Mouse (Mus musculus): ENCODE data around the gene Klk9. TPM values are rescaled to one million over a fixed set of nuclear protein-coding genes. Genes with fewer than 3 reads are reported as not detected.

The Klk9 gene
- polyA plus RNA-seq, 1 experiment from 2014 or later: 101 TPM

GRCm38 (mm10) chr7:43843801-43844200 is 52.1 kb downstream of the Klk9 start:
- ATAC-seq (ENCODE audit: low FRiP score, low TSS enrichment): no peak

More at GRCm38 (mm10) chr7:43843801-43844200, 52.1 kb downstream of the Klk9 start:
- no peak overlapping the region for H3K4me3 ChIP-seq (ENCODE audit: low read depth, low read length)
- H3K36me3 ChIP-seq (ENCODE audit: control insufficient read depth, insufficient read depth, low read length): no peaks in the 10 kb centered on the region
- no peak for DNase-seq (ENCODE audit: low spot score)
- no peak overlapping the region for H3K27ac ChIP-seq (replicated peaks)
- no peaks in the 10 kb centered on the region for H3K4me1 ChIP-seq (replicated peaks; ENCODE audit: control insufficient read depth, insufficient read depth)
- TF ChIP-seq EP300 (optimal IDR thresholded peaks at IDR 0.05) (no peak), CTCF (IDR thresholded peaks at IDR 0.05; ENCODE audit: low read depth) (no peak)
- no peak overlapping the region for H3K4me2 ChIP-seq (replicated peaks; ENCODE audit: low read depth)
- H3K9ac ChIP-seq (ENCODE audit: low read length): no peak overlapping the region
- H3K9me3 ChIP-seq (ENCODE audit: control insufficient read depth, low read length): no peaks in the 10 kb centered on the region
- 84% methylated on average over 4 of the region's 4 CpGs for WGBS
- no peaks in the 10 kb centered on the region for H3K27me3 ChIP-seq (ENCODE audit: control insufficient read depth, insufficient read depth, low read length)

Other genes with a start within 250 kb of the Klk9 start
- 2.0 and 2.1 TPM in 2 replicates for gene Cd33, start 247.5 kb upstream of the Klk9 start, polyA plus RNA-seq (2015; fragmentation: Nextera tagmentation; extraction: Ambion mirVana)
- 1.2 TPM in 2 replicates for gene Zfp658, start 229.6 kb upstream of the Klk9 start, polyA plus RNA-seq (2015; fragmentation: Nextera tagmentation; extraction: Ambion mirVana)
- 4.2 and 4.6 TPM in 2 replicates for gene Zfp719, start 212.3 kb upstream of the Klk9 start, polyA plus RNA-seq (2015; fragmentation: Nextera tagmentation; extraction: Ambion mirVana)
- not detected in 2 replicates for gene Zfp819, start 184.7 kb upstream of the Klk9 start, polyA plus RNA-seq (2015; fragmentation: Nextera tagmentation; extraction: Ambion mirVana)
- 0.07 TPM in 1 of 2 replicates, not detected in the other for gene Ceacam18, start 157.2 kb upstream of the Klk9 start, polyA plus RNA-seq (2015; fragmentation: Nextera tagmentation; extraction: Ambion mirVana)
- 0.87 and 1.3 TPM in 2 replicates for gene Siglece, start 131.7 kb upstream of the Klk9 start, polyA plus RNA-seq (2015; fragmentation: Nextera tagmentation; extraction: Ambion mirVana)
- 8.5 and 9.0 TPM in 2 replicates for gene Ctu1, start 119.9 kb upstream of the Klk9 start, polyA plus RNA-seq (2015; fragmentation: Nextera tagmentation; extraction: Ambion mirVana)
- 4.5 and 5.8 TPM in 2 replicates for gene Klk14, start 101.5 kb upstream of the Klk9 start, polyA plus RNA-seq (2015; fragmentation: Nextera tagmentation; extraction: Ambion mirVana)
- gene Klk13, start 79.3 kb upstream of the Klk9 start, polyA plus RNA-seq (2015; fragmentation: Nextera tagmentation; extraction: Ambion mirVana): 84.7 and 93.8 TPM in 2 replicates
- 34.9 and 36.2 TPM in 2 replicates for gene Klk12, start 23.0 kb upstream of the Klk9 start, polyA plus RNA-seq (2015; fragmentation: Nextera tagmentation; extraction: Ambion mirVana)
- 52.3 and 54.6 TPM in 2 replicates for gene Klk11, start 17.3 kb upstream of the Klk9 start, polyA plus RNA-seq (2015; fragmentation: Nextera tagmentation; extraction: Ambion mirVana)
- 313 and 335 TPM in 2 replicates for gene Klk10, start 10.9 kb upstream of the Klk9 start, polyA plus RNA-seq (2015; fragmentation: Nextera tagmentation; extraction: Ambion mirVana)
- gene Klk8, start 5.7 kb downstream of the Klk9 start, polyA plus RNA-seq (2015; fragmentation: Nextera tagmentation; extraction: Ambion mirVana): 139 and 155 TPM in 2 replicates
- 56.5 and 56.8 TPM in 2 replicates for gene Klk7, start 19.4 kb downstream of the Klk9 start, polyA plus RNA-seq (2015; fragmentation: Nextera tagmentation; extraction: Ambion mirVana)
- gene Klk6, start 32.6 kb downstream of the Klk9 start, polyA plus RNA-seq (2015; fragmentation: Nextera tagmentation; extraction: Ambion mirVana): 11.3 and 23.9 TPM in 2 replicates
- 74.9 and 79.6 TPM in 2 replicates for gene Klk5, start 50.1 kb downstream of the Klk9 start, polyA plus RNA-seq (2015; fragmentation: Nextera tagmentation; extraction: Ambion mirVana)
- gene Klk4, start 89.3 kb downstream of the Klk9 start, polyA plus RNA-seq (2015; fragmentation: Nextera tagmentation; extraction: Ambion mirVana): not detected in 2 replicates
- not detected in 2 replicates for gene Klk15, start 141.8 kb downstream of the Klk9 start, polyA plus RNA-seq (2015; fragmentation: Nextera tagmentation; extraction: Ambion mirVana)
- gene Klk1b8, start 158.8 kb downstream of the Klk9 start, polyA plus RNA-seq (2015; fragmentation: Nextera tagmentation; extraction: Ambion mirVana): not detected in 2 replicates
- not detected in 2 replicates for gene Klk1b1, start 174.9 kb downstream of the Klk9 start, polyA plus RNA-seq (2015; fragmentation: Nextera tagmentation; extraction: Ambion mirVana)
- not detected in 2 replicates for gene Klk1b9, start 184.2 kb downstream of the Klk9 start, polyA plus RNA-seq (2015; fragmentation: Nextera tagmentation; extraction: Ambion mirVana)
- not detected in 2 replicates for gene Klk1b11, start 204.0 kb downstream of the Klk9 start, polyA plus RNA-seq (2015; fragmentation: Nextera tagmentation; extraction: Ambion mirVana)
- gene Klk1b26, start 220.3 kb downstream of the Klk9 start, polyA plus RNA-seq (2015; fragmentation: Nextera tagmentation; extraction: Ambion mirVana): not detected in 2 replicates